Mouse (Mus musculus) thymus, postnatal 0 days (tissue): Measurements from ENCODE around the gene Usp35. TPM values are rescaled to one million over a fixed set of nuclear protein-coding genes. Genes with fewer than 3 reads are reported as not detected.

ENCODE experiments used
- DNase-seq: peaks from one replicate; pipeline ENCODE4 v3.0.0-alpha.2; 2015; ENCODE audit warnings: low spot score
- polyA plus RNA-seq: library from polyadenylated mRNA; unstranded; fragments of >200 nt; fragmentation: Nextera tagmentation; extraction: Ambion mirVana; gene quantifications from 2 replicates; pipeline ENCODE4 v1.2.1, GENCODE M21; 2015

The Usp35 gene
- polyA plus RNA-seq, 1 experiment from 2014 or later: 4.2 TPM

GRCm38 (mm10) chr7:97346822-97347166, 15.0 kb upstream of the Usp35 start:
- DNase-seq: no peak

- DNase-seq: no peak
These were observed 14.4 kb upstream of the Usp35 start for GRCm38 (mm10) chr7:97346111-97346821.

- no peak for DNase-seq
These were observed 13.5 kb upstream of the Usp35 start for GRCm38 (mm10) chr7:97345229-97345871.

GRCm38 (mm10) chr7:97344655-97345054, 12.8 kb upstream of the Usp35 start:
- no peak for DNase-seq

- DNase-seq: no peak
These were observed 11.1 kb upstream of the Usp35 start for GRCm38 (mm10) chr7:97342961-97343360.

- DNase-seq: no peak
These were observed 9.4 kb upstream of the Usp35 start for GRCm38 (mm10) chr7:97340907-97341849.

- DNase-seq: no peak
These were observed 7.8 kb upstream of the Usp35 start for GRCm38 (mm10) chr7:97339623-97340022.

- DNase-seq: no peak
These were observed 6.8 kb upstream of the Usp35 start for GRCm38 (mm10) chr7:97338593-97338992.

- no peak for DNase-seq
These were observed 4.9 kb upstream of the Usp35 start for GRCm38 (mm10) chr7:97336678-97337077.

GRCm38 (mm10) chr7:97334406-97334805, 2.6 kb upstream of the Usp35 start:
- no peak for DNase-seq

GRCm38 (mm10) chr7:97333113-97333898, 1.5 kb upstream of the Usp35 start:
- no peak for DNase-seq

GRCm38 (mm10) chr7:97332667-97333041, 834 bp upstream of the Usp35 start:
- no peak for DNase-seq

- no peak for DNase-seq
These were observed 732 bp downstream of the Usp35 start for GRCm38 (mm10) chr7:97330931-97331645.

GRCm38 (mm10) chr7:97329676-97330075, 2.1 kb downstream of the Usp35 start:
- no peak for DNase-seq

GRCm38 (mm10) chr7:97328891-97329588, 2.8 kb downstream of the Usp35 start:
- DNase-seq: no peak

- DNase-seq: no peak
These were observed 4.4 kb downstream of the Usp35 start for GRCm38 (mm10) chr7:97327376-97327775.

GRCm38 (mm10) chr7:97325156-97325985, 6.4 kb downstream of the Usp35 start:
- peak; percentile 14 for DNase-seq

GRCm38 (mm10) chr7:97324342-97324741, 7.5 kb downstream of the Usp35 start:
- DNase-seq: no peak

GRCm38 (mm10) chr7:97317706-97318105, 14.1 kb downstream of the Usp35 start:
- DNase-seq: no peak
